Comparison of ENCODE assay signal across 12 mouse cellular contexts in the genomic region with DNA sequence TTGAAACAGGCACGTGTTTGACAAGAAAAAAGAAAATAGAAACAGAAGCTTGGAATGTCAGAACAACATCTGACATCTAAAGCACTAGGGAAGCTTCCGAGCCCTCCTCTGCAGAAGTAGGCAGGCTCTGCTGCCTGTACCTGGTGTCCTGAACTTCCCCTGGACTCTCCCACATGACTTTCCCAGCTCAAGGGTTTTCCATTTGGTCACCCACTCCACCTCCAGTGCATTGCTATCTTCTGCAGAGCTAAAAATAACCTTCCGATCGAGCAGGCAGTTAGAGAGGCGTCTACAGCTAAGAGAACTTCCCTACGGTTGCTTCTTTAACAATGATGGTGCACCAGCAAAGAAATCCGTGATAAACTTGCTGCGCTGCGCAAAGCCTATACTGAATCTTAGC. TPM values are rescaled to one million over a fixed set of nuclear protein-coding genes. Genes with fewer than 3 reads are reported as not detected.
DNase-seq lines count a peak whose midpoint lies in the region; ATAC-seq and TF ChIP-seq lines count a peak whose summit lies in the region.
"Had no signal": no experiment of that assay in that cellular context is flagged by ENCODE, and none has a peak within 500 bp of the region (broad histone marks: within the 10 kb centered on the region; RNA-seq: fewer than 3 reads in every experiment).

No protein-coding gene starts in this region.

- H3K9me3 ChIP-seq in megakaryocyte, embryonic 14.5 days, result peaks cover 6% of the 10 kb centered on the region; the same call in 1 of the 2 replicates
- no peaks in the 10 kb centered on the region for H3K9me3 ChIP-seq in heart, postnatal 0 days (replicated peaks; ENCODE audit: control insufficient read depth, low read length)
- H3K9me3 ChIP-seq in midbrain, embryonic 10.5 days (replicated peaks), result no peaks in the 10 kb centered on the region
- H3K9me3 ChIP-seq: forebrain, embryonic 12.5 days; hindbrain, embryonic 15.5 days; liver, embryonic 13.5 days had no signal

- peaks cover 21% of the 10 kb centered on the region for H3K4me1 ChIP-seq in megakaryocyte, embryonic 14.5 days
- H3K4me1 ChIP-seq in heart, postnatal 0 days (ENCODE audit: control insufficient read depth, insufficient read depth), result peaks cover 11% of the 10 kb centered on the region; the same call in 1 of the 2 replicates
- no peaks in the 10 kb centered on the region for H3K4me1 ChIP-seq in midbrain, embryonic 10.5 days
- H3K4me1 ChIP-seq: forebrain, embryonic 12.5 days; hindbrain, embryonic 15.5 days had no signal

- no peaks in the 10 kb centered on the region for H3K27me3 ChIP-seq in megakaryocyte, embryonic 14.5 days (replicated peaks)
- no peaks in the 10 kb centered on the region for H3K27me3 ChIP-seq in heart, postnatal 0 days (ENCODE audit: control insufficient read depth, insufficient read depth, low read length)
- no peaks in the 10 kb centered on the region for H3K27me3 ChIP-seq in midbrain, embryonic 10.5 days (ENCODE audit: low read depth, poor library complexity, severe bottlenecking)
- H3K27me3 ChIP-seq: forebrain, embryonic 12.5 days; hindbrain, embryonic 15.5 days had no signal

- peak overlapping the region; percentile 33 for H3K4me3 ChIP-seq in megakaryocyte, embryonic 14.5 days (replicated peaks)
- H3K4me3 ChIP-seq in heart, postnatal 0 days (ENCODE audit: low read depth, low read length), result no peak overlapping the region
- H3K4me3 ChIP-seq in midbrain, embryonic 10.5 days, result no peak overlapping the region
- H3K4me3 ChIP-seq: forebrain, embryonic 12.5 days; hindbrain, embryonic 15.5 days; liver, embryonic 13.5 days had no signal

- no peak overlapping the region for H3K9ac ChIP-seq in heart, postnatal 0 days (replicated peaks; ENCODE audit: low read depth, low read length)
- H3K9ac ChIP-seq: forebrain, embryonic 12.5 days; hindbrain, embryonic 15.5 days; liver, embryonic 13.5 days had no signal

- H3K27ac ChIP-seq in heart, postnatal 0 days (ENCODE audit: low read depth), result peak overlapping the region; percentile 89
- no peak overlapping the region for H3K27ac ChIP-seq in midbrain, embryonic 10.5 days (replicated peaks)
- H3K27ac ChIP-seq: forebrain, embryonic 12.5 days; hindbrain, embryonic 15.5 days; liver, embryonic 13.5 days had no signal

- intact Hi-C loops in gastrocnemius, postnatal 36 days (cut with DNase I), result no loop called here
- intact Hi-C loops in left cerebral cortex, postnatal 14 days (cut with DNase I), result no loop called here

- no peak for ATAC-seq in megakaryocyte, adult 5-6 weeks (ENCODE audit: poor library complexity, severe bottlenecking)
- ATAC-seq in heart, postnatal 0 days (ENCODE audit: insufficient read depth, low read depth), result peak; percentile 97

- peak; percentile 95 for TF ChIP-seq EP300 in heart, postnatal 0 days (IDR thresholded peaks at IDR 0.05; ENCODE audit: low read depth)

- H3K36me3 ChIP-seq in megakaryocyte, embryonic 14.5 days (replicated peaks; ENCODE audit: low read length), result no peaks in the 10 kb centered on the region
- no peaks in the 10 kb centered on the region for H3K36me3 ChIP-seq in heart, postnatal 0 days (replicated peaks; ENCODE audit: control insufficient read depth, insufficient read depth, low read length)
- no peaks in the 10 kb centered on the region for H3K36me3 ChIP-seq in midbrain, embryonic 10.5 days
- H3K36me3 ChIP-seq: forebrain, embryonic 12.5 days; hindbrain, embryonic 15.5 days; liver, embryonic 13.5 days had no signal

- peak; percentile 41 for DNase-seq in gastrocnemius, adult 18-20 months (ENCODE audit: low spot score)
- DNase-seq in gastrocnemius, postnatal 36 days, result no peak
- DNase-seq in heart, postnatal 0 days (ENCODE audit: low spot score), result peak; percentile 95
- DNase-seq in left cerebral cortex, postnatal 14 days (ENCODE audit: low spot score in 2 of 2), result no peak
- DNase-seq in midbrain, embryonic 10.5 days (ENCODE audit: low spot score), result no peak
- DNase-seq in right cerebral cortex, postnatal 4 days, result no peak
- DNase-seq: kidney, adult 8-10 months; liver, embryonic 13.5 days had no signal

- no peak for TF ChIP-seq CTCF in heart, postnatal 0 days (IDR thresholded peaks at IDR 0.05; ENCODE audit: low read depth)

- 7% methylated on average over 9 of the region's 9 CpGs for WGBS in heart, postnatal 0 days
- WGBS in midbrain, embryonic 10.5 days, result 83% methylated on average over 9 of the region's 9 CpGs

- H3K4me2 ChIP-seq in heart, postnatal 0 days (ENCODE audit: low read depth, low read length), result peak overlapping the region; percentile 35; the same call in 1 of the 2 replicates
- H3K4me2 ChIP-seq: forebrain, embryonic 12.5 days; hindbrain, embryonic 15.5 days; liver, embryonic 13.5 days had no signal

RNA-seq across cellular contexts. Expression of gene Gipc2, which starts 32.4 kb away (rescaled TPM):
- total RNA-seq in gastrocnemius, adult 18-20 months (2021), result under 1 TPM in 1 of 2 experiments, not detected in 1; 0.55 TPM
- under 1 TPM; 0.20 to 0.69 TPM for total RNA-seq in gastrocnemius, postnatal 36 days (2021)
- polyA plus RNA-seq in megakaryocyte, embryonic 14.5 days (2012; ENCODE audit: insufficient read depth, low replicate concordance), result 2.4 TPM in 1 of 2 replicates, not detected in the other
- not detected in 2 replicates for total RNA-seq in megakaryocyte, adult 5-6 weeks (2015)
- 0.44 TPM in 1 of 2 replicates, not detected in the other for total RNA-seq in megakaryocyte, adult 5-6 weeks (2017)
- not detected in 2 replicates for total RNA-seq in heart, postnatal 0 days (2014; rRNA removed; ENCODE audit: low replicate concordance)
- polyA plus RNA-seq in heart, postnatal 0 days (2015; fragmentation: Nextera tagmentation; extraction: Ambion mirVana), result 3.3 and 3.6 TPM in 2 replicates
- 1 to 10 TPM; 3.1 to 4.1 TPM for total RNA-seq in left cerebral cortex, postnatal 14 days (2021)
- 0.95 and 1.5 TPM in 2 replicates for polyA plus RNA-seq in midbrain, embryonic 10.5 days (2016; fragmentation: Nextera tagmentation; extraction: Ambion mirVana)

Comparison
In these comparisons a context has a peak if more than half of its experiments do, and no peak if none do; other contexts are left out.
1. DNase-seq: peak in gastrocnemius, adult 18-20 months (single experiment) and heart, postnatal 0 days (single experiment); none in gastrocnemius, postnatal 36 days (0 of 2), left cerebral cortex, postnatal 14 days (0 of 2), midbrain, embryonic 10.5 days (single experiment) and right cerebral cortex, postnatal 4 days (single experiment).